Mouse (Mus musculus) C2C12 (cell line): ENCODE measurements around the gene Cdiptos. TPM values are rescaled to one million over a fixed set of nuclear protein-coding genes. Genes with fewer than 3 reads are reported as not detected.

Source experiments
- H3K27me3 ChIP-seq: one replicate; pipeline ENCODE4 v1.6.1; 2011; ENCODE audit not compliant: control insufficient read depth, insufficient read depth, insufficient read length
- H3K36me3 ChIP-seq: one replicate; pipeline ENCODE4 v1.6.1; 2011; ENCODE audit not compliant: control insufficient read depth, insufficient read depth
- H3K4me3 ChIP-seq: one replicate; pipeline ENCODE4 v1.5.1; 2011; ENCODE audit warnings: mild to moderate bottlenecking, control low read depth; ENCODE audit not compliant: poor library complexity, insufficient read depth, severe bottlenecking
- H3K79me2 ChIP-seq: one replicate; pipeline ENCODE4 v1.6.1; 2011; ENCODE audit not compliant: control insufficient read depth, insufficient read depth
- H3K79me3 ChIP-seq: one replicate; pipeline ENCODE4 v1.6.1; 2011; ENCODE audit warnings: low read depth, control low read depth
- H3ac ChIP-seq: one replicate; pipeline ENCODE3; 2011; ENCODE audit warnings: low read depth; ENCODE audit not compliant: control insufficient read depth, insufficient read length
- CEBPB ChIP-seq: IDR thresholded peaks from one replicate; pipeline ENCODE4 v1.6.1; 2011; ENCODE audit warnings: low read depth, mild to moderate bottlenecking, control low read depth, moderate library complexity
- CTCF ChIP-seq: IDR thresholded peaks from one replicate; pipeline ENCODE4 v1.5.1; 2011; ENCODE audit not compliant: control insufficient read depth, insufficient read depth, insufficient read length
- FOSL1 ChIP-seq: IDR thresholded peaks from one replicate; pipeline ENCODE4 v1.8.0; 2011; ENCODE audit warnings: mild to moderate bottlenecking, low read length; ENCODE audit not compliant: poor library complexity, insufficient read depth, severe bottlenecking
- MAX ChIP-seq: IDR thresholded peaks from one replicate; pipeline ENCODE4 v1.6.1; 2011; ENCODE audit warnings: mild to moderate bottlenecking, control low read depth
- MYOD1 ChIP-seq: IDR thresholded peaks from one replicate; pipeline ENCODE4 v1.6.1; 2011; ENCODE audit warnings: low read depth; ENCODE audit not compliant: control insufficient read depth, insufficient read length
- MYOG ChIP-seq: IDR thresholded peaks from one replicate; pipeline ENCODE4 v1.6.1; 2011; ENCODE audit not compliant: control insufficient read depth, insufficient read length; ENCODE audit errors: extremely low read depth
- USF1 ChIP-seq: IDR thresholded peaks from one replicate; pipeline ENCODE4 v1.6.1; 2011; ENCODE audit warnings: low read depth, mild to moderate bottlenecking, control low read depth, moderate library complexity
- polyA plus RNA-seq: library from polyadenylated mRNA; unstranded; fragments of >200 nt; fragmentation: generic; extraction: Trizol; gene quantifications from one replicate; pipeline ENCODE4 v1.2.1, GENCODE M21; 2012; ENCODE audit warnings: missing spikeins

The Cdiptos gene
- polyA plus RNA-seq, 1 experiment, result 0.06 TPM

- H3K36me3 ChIP-seq, result no peaks in the 10 kb centered on the region
- no peak overlapping the region for H3K4me3 ChIP-seq
- H3K79me3 ChIP-seq, result no peaks in the 10 kb centered on the region
- no peak overlapping the region for H3ac ChIP-seq
- peaks cover 67% of the 10 kb centered on the region for H3K27me3 ChIP-seq
- TF ChIP-seq FOSL1 (no peak), MYOD1 (no peak), USF1 (no peak), CTCF (peak; percentile 49), CEBPB (no peak), MYOG (no peak), MAX (no peak)
- no peaks in the 10 kb centered on the region for H3K79me2 ChIP-seq
Observed at GRCm38 (mm10) chr7:126963548-126964286, 12.2 kb downstream of the Cdiptos start.

GRCm38 (mm10) chr7:126961965-126962364 lies 13.9 kb downstream of the Cdiptos start:
- Histone ChIP-seq H3K4me3 (no peak overlapping the region), H3K79me2 (no peaks in the 10 kb centered on the region), H3K36me3 (no peaks in the 10 kb centered on the region), H3K27me3 (peaks cover 65% of the 10 kb centered on the region), H3ac (no peak overlapping the region), H3K79me3 (no peaks in the 10 kb centered on the region)
- TF ChIP-seq CEBPB (no peak), MYOD1 (no peak), MYOG (no peak), FOSL1 (no peak)

- no peaks in the 10 kb centered on the region for H3K79me2 ChIP-seq
- H3ac ChIP-seq, result no peak overlapping the region
- no peak for TF ChIP-seq MYOD1
- no peak for TF ChIP-seq CTCF
- TF ChIP-seq MAX, result no peak
- H3K27me3 ChIP-seq, result peaks cover 58% of the 10 kb centered on the region
- no peaks in the 10 kb centered on the region for H3K36me3 ChIP-seq
- H3K79me3 ChIP-seq, result no peaks in the 10 kb centered on the region
- no peak overlapping the region for H3K4me3 ChIP-seq
Observed at GRCm38 (mm10) chr7:126961095-126961494, 14.8 kb downstream of the Cdiptos start.

- H3K27me3 ChIP-seq, result peaks cover 60% of the 10 kb centered on the region
- no peak overlapping the region for H3ac ChIP-seq
- H3K36me3 ChIP-seq, result no peaks in the 10 kb centered on the region
- no peaks in the 10 kb centered on the region for H3K79me3 ChIP-seq
- no peak overlapping the region for H3K4me3 ChIP-seq
- no peak for TF ChIP-seq CEBPB
- no peak for TF ChIP-seq FOSL1
- TF ChIP-seq MAX, result no peak
- no peak for TF ChIP-seq MYOD1
- no peak for TF ChIP-seq USF1
- no peak for TF ChIP-seq CTCF
- TF ChIP-seq MYOG, result no peak
- H3K79me2 ChIP-seq, result no peaks in the 10 kb centered on the region
Observed at GRCm38 (mm10) chr7:126959780-126960179, 16.1 kb downstream of the Cdiptos start.

- H3ac ChIP-seq, result no peak overlapping the region
- H3K79me3 ChIP-seq, result no peaks in the 10 kb centered on the region
- no peak for TF ChIP-seq MYOG
- no peak for TF ChIP-seq MAX
- no peak for TF ChIP-seq MYOD1
- no peak for TF ChIP-seq CEBPB
- no peak for TF ChIP-seq FOSL1
- TF ChIP-seq CTCF, result no peak
- TF ChIP-seq USF1, result no peak
- no peak overlapping the region for H3K4me3 ChIP-seq
- no peaks in the 10 kb centered on the region for H3K36me3 ChIP-seq
- peaks cover 52% of the 10 kb centered on the region for H3K27me3 ChIP-seq
- H3K79me2 ChIP-seq, result no peaks in the 10 kb centered on the region
Observed at GRCm38 (mm10) chr7:126955125-126955524, 20.8 kb downstream of the Cdiptos start.

GRCm38 (mm10) chr7:126952646-126953045 lies 23.3 kb downstream of the Cdiptos start:
- H3K27me3 ChIP-seq, result peaks cover 32% of the 10 kb centered on the region
- TF ChIP-seq MYOG (no peak), MYOD1 (no peak), MAX (no peak), CEBPB (no peak), CTCF (no peak), FOSL1 (no peak), USF1 (no peak)

More at GRCm38 (mm10) chr7:126952646-126953045, 23.3 kb downstream of the Cdiptos start:
- H3ac ChIP-seq, result no peak overlapping the region
- no peaks in the 10 kb centered on the region for H3K36me3 ChIP-seq
- H3K4me3 ChIP-seq, result no peak overlapping the region
- no peaks in the 10 kb centered on the region for H3K79me3 ChIP-seq
- H3K79me2 ChIP-seq, result no peaks in the 10 kb centered on the region
